Mouse (Mus musculus) natural killer cell, adult 2 months (primary cell): Measurements from ENCODE around the gene A630001G21Rik.

Source experiments
- DNase-seq, 2 experiments: peaks; one replicate each; pipeline ENCODE4 v3.0.0; 2022; ENCODE audit warnings: low spot score in 2 of 2

The A630001G21Rik gene

DNA sequence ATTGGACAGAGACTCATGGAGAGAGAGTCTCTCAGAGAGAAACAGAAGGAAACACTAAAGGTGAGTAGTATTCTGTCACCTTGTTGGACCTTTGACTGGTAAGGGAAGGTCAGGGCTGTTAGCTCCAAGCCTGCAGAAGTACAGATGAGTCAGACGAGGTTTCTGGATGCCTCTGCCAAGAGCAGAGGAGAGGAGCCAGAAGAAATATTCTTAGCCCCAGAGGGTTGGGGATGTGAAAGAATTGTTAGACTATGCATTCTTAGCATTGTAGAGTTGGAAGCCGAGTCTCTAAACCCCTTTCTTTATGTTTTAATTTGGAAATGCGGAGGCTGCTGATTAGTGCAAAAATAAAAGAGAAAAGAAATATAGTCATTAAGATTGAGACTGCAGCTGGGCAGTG, 6.5 kb downstream of the A630001G21Rik start:
- DNase-seq: no peak

DNA sequence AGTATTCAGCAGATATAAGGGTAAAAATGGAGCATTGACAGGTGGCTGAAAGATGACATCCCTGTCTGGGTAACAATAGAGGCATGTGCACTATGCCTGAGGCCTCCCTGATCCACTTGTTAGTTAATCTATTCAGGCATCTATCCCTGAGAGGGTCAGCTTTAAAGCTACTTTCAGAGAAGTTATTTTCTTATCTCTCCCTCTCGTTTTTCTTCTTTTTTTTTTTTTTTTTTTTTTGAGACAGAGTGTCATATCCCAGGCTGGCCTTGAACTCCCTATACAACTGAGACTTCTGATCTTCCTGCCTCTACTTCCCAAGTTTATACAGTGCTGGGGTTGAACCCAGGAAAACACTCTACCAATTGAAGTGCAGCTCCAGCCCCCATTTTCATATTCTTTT, 10.7 kb downstream of the A630001G21Rik start:
- DNase-seq: no peak

DNA sequence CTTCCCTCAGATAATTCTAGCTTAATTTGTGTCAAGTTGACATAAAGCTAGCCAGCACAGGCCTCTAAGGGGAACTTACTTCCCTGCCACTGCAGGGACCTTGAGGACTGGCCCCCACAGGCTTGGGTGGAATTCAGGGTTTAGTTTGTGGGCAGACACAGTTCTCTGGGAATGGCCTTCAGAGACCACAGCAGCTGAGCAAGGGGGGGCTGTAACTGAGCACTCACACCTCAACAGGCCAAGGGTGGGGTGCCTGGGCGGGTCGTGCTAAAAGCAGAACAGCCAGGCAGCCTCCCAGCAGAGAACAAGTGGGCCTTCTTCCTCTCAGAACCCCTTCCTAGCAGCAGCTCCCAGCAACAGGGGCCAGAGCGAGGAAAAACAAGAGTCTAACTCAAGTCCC, 12.3 kb downstream of the A630001G21Rik start:
- DNase-seq: no peak

DNA sequence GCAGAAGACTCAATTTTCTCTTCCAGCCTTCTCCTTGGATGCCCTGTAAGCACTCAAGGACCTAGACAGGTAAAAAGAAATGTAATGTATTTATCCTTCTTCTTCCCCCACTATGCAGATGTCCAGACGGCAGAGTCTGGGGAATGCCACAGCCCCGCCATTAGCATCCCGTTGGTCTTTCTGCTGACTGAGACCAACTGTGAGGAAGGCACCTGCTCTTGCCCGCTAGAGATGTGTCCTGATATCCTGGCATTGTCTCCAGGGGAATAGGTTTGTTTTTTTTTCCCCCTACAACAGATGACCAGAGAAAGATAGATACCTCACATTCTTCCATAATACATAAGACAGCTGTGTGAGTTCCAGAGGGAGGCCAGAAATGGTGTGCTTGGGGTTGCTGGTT, 14.2 kb downstream of the A630001G21Rik start:
- no peak for DNase-seq

DNA sequence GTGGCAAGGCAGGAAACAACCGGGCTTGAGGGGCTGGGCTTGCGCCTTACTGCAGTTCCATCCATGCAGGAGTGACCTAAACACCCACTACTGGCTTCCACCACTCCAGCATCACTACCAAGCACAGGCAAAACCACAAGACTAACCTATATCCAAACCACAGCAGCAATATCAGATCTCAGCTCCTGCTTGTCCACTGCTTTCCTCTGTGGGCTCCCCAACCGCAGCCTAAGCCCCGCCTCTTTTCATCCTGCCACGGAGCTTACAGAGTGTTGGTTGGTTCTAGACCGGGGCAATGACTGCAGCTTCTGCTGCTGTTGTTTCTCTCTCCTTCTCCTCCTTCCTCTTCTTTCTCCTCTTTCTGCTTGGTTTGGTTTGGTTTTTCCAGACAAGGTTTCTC, 15.1 kb downstream of the A630001G21Rik start:
- peak in 1 of 2 experiments; percentile 21 for DNase-seq

DNA sequence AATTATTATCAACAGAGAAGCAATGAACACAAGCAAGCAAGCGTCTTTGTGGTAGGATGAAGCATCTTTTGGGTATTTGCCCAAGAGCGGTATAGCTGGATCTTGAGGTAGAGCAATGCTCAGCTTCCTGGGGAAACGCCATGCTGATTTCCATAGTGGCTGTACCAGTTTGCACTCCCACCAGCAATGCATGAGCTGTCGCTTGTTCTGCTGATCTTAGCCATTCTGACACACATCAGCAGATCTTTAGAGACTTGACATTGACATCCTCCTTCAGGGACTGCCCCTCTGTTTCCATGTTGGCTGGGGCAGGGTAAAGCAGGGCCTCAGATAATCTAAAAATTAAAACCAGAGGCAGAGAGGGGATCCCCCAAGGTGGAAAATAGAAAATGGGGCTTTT, 16.8 kb downstream of the A630001G21Rik start:
- DNase-seq: no peak

DNA sequence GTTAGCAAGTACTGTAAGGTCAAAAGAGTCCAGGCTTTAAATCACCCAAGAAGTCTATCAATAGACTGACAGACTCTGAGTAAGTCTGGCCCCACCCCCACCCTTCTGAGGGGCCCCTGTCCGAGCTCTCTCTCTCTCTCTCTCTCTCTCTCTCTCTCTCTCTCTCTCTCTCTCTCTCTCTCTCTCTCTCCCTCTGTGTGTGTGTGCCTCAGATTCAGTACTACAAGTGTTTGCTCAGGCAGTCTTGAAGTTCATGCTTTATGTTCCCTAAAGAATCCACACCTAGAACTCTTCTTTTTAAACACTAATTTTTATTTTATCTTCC, 19.5 kb downstream of the A630001G21Rik start:
- no peak for DNase-seq

DNA sequence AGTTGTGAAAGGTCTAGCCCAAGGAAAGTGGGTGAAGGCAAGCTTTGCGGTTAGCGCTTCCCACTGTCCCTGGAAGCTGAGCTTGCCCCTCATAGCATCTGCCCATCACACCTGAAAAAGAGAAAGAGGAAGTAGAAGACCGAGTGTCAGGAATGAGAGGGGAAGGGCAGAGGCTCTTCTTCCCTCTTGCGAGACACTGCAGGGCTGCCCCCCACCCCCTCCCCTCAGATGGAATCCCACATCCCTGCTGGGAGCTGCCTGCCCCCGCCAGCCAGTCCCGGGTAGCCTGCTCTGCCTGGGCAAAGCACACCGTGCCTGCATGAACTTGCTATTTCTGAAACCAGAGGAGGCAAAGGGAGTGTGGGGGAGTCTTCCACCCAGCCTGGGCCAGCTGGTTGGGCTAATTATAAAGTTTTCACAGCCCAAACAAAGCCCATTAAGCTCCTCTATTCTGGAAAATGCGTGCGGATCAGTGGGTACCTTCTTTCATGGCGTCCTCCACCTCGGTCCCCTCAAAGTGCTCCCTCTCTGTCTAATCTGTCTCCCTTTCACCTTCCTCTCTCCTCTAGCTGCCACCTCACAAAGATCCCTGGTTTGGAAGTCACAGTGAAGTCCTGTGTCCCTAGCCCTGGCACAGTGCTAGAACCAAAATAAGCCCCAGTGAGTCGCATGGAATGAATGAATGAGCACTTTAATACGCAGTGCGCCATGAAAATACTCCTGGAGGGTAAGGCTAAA, 20.0 kb downstream of the A630001G21Rik start:
- no peak for DNase-seq

DNA sequence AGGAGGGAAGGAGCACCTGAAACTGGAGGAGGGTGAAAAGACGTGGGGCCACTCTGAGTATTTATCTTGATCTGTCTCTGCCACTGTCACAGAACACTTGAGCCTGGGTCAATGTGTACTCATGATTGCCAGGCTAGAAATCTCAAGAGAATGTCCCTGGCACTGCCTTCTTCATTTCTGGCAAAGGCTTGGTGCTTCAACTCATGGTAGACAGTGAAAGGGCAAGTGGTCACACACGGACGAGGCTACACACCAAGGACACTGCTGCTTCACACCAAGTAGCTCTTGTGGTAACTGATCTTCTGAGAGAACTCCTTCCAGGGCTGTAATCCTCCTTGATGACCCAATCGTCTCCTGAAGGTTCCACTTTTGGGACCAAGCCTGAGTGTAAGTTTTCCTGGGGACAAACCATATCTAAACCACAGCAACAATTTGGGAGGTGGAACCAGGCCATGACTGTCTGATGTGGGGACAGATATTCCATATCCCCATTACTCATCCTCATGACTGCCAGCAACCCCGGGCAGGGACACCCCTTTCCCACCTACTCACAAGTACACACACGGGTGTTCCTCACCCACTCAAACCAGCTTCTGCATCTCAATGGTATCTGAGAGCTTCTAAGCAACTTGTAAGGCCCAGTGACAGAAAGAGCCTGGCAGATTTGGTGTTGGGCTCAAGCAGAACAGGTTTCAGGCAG, 20.8 kb downstream of the A630001G21Rik start:
- DNase-seq: no peak

DNA sequence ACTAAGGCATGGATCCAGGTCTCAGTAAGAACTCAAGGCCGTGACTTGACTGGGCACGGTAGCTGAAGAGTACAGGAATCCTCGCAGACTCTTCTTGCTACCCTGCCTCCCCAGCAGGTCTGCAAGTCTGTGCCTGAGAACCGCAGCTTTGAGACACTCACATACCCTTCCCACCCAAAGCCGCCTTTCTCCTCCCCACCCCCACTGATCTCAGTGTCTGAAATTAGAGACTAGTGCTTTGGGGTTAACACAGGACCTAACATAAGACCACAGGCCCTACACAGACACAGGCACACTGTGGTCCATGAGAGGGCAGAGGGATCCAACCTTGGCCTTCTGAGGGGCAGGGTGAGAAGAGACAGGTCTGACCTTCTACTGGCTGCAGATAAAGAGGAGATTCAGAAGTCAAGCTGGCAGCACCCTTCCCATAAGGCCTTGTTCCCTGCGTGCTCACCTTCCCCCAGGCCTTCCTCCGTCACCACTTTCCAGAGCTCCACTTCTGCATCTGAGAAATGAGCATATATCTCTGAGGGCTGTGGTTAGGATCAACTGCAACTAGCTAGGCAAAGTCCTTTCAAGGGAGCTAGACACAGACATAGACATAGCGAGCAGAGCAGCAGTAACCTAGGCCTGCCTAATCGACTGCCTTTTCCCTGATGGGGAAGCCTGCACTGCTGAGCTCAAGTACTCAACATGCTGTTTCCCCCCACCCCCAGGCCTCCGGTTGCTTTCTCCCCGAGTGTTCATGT, 26.3 kb downstream of the A630001G21Rik start:
- peak; percentile 44 to 64 for DNase-seq

DNA sequence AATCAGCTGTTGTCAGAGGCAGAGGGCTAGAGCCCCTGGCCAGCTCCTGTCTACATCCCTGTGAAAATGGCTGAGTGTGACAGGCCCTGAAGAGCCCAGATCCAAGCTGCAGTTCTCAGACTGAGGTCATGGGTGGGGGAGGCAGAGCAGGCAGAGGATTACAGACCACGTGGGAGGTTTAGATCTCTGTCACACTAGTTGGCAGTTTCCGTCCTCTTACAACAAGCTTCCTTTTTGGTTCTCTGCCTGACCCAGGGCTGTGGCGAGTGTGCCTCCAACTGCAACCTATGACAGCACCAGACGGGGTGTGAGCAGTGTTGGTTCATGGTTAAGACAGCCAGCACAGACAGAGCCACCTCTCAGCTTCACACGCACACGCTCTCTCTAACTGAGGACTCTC, 26.9 kb downstream of the A630001G21Rik start:
- peak; percentile 81 to 88 for DNase-seq

DNA sequence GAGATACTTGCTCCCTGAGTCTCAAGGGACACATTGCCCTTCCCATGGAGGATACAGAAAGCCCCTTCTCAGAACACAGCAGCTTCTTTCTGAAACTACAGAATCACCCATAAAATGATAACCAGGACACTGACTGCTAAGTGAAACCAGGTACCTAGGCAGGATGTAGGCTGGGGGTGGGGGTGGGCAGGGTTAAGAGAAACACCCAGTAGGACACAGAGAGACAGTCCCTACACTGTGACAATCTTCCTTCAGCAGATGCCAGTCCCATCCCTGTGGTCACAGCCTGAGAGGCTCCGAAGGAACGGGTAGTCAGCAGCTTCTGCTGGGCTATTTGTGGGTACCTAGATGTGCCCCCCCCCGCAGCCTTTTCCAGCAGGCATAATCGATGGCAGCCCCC, 27.8 kb downstream of the A630001G21Rik start:
- DNase-seq: no peak

DNA sequence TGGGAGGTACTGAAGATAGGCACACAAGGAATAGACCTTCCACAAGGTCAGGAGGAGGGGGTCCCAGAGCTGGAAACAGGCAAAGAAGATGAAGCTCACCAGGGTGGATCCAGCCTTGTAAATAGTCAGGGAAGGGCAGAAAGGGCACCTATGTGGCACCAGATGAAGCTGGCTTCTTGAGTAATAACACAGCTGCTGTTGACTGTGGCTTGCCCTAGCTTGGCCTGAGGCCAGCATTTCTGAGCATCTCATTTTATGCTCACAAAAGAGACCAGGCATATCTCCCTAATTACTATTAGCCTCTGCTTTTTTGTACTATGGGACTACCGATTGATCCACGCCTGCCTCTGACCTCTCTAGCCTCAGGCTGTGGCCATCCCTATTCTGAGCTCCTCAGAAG, 28.6 kb downstream of the A630001G21Rik start:
- no peak for DNase-seq

DNA sequence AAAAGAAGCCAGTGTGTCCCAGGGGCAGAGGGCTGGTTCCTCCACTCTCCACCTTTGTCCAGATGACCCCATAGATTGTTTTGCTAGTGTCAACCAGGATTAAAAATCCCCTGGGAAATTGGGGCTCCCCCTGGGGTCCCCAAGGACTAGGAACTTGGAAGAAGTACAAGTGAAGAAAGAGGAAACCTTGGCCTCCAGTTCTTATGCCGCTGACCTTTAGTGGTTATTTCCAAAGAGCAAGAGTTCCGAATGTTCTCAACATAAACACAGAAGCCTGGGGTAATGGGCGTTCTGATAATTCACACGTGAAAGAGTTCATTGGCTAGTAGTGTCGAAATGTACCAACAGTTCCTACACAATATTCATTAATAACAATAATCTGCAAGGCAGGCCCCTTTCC, 31.9 kb downstream of the A630001G21Rik start:
- DNase-seq: no peak

DNA sequence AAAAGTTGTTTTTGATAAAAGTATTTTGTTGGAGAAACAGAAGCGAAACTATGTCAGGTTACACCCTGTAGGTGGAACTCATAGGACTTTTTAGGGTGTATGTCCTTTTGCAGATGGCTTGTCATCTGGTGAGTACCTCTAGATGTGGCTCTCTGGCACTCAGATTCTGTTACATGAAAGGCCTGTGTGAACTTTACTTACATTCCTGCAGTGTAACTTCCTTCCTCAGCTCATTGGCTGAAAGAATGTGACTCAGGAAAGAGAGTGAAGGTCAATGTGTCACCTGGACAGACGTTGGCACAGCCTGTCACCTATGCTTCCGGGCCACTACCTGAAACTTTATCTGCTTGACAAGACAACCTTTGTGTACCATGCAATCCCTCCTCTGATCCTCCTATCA, 33.9 kb downstream of the A630001G21Rik start:
- no peak for DNase-seq

DNA sequence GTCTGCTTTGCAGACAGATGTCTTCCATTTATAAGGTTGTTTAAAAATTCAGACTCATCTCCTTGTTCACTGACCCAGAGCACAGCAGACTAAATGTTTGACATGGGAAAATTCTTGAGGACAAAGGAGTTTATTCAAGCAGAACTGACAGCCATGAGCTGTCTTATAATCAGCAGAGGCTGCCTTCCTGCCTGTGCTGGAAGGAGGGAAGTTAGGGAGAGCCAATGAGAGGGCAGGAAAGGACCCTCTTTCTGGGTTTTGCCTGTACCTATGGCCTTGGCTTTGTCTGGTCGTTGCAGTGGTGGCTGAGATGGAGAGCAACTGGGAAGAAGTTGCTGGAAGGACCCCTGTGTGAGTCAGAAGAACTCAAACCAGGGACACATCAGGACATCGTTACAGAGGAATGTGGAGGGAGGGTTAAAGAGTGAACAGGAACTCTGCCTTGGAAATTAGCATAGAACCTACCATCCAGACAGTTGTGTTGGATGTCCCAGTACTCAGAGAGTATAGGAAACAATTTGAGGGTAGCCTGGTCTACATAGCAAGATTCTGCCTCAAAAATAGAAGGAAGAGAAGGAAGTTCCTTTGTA, 35.4 kb downstream of the A630001G21Rik start:
- DNase-seq: no peak

DNA sequence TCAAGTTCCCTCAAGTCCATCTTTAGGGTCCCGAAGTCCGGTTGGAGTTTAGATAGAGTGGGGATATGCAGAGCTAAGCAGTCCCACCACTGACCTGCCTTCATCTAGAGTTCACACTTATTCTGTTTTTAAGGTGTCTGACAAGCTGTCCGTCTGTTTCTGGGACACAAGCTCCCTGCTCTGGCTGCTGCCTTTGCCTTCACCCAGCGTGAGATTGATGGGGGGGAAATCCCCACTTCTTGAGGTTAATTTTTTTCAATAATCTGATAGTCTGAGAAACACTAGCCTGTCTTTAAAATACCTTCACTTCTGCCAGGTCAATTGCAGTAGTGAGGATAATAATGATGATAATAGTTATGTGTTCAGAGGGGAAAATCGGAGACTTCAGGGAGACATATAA, 36.1 kb downstream of the A630001G21Rik start:
- no peak for DNase-seq

DNA sequence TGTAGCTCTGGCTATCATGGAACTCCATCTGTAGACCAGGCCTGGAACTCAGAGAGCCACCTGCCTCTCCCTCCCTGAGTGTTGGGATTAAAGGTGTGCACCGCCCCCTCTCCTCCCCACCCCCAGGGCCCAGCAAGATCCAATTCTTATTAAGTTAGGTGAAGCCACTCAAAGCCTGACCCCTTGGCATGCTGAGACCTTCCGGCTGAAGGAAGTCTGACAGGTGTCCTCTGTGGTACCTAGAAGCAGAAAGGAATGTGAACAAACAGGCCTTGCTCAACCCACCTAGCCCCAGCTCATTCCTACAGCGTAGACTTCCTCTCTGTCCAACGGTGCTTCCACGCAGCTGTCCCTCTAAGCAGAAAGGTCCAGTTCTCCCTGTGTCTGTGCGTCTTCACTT, 37.5 kb downstream of the A630001G21Rik start:
- DNase-seq: no peak

DNA sequence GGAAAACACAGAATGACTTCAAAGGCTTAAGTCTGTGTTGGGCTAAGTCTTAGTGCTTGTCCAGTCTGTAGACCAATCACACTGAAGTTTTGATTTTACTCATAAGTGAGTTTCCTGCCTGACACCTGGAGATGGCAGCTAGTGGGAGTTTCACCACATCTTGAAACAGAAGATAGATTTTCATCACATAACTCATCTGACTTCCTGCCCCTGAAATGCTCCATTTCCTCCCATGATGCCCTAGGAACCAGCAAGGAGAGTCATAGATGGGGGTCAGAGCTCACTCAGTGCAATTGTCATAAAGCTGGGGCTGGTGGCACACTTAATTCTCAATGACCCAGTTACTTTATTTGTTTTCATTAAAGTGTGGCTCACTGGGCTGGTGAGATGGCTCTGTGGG, 38.6 kb downstream of the A630001G21Rik start:
- DNase-seq: peak; percentile 50 to 72

DNA sequence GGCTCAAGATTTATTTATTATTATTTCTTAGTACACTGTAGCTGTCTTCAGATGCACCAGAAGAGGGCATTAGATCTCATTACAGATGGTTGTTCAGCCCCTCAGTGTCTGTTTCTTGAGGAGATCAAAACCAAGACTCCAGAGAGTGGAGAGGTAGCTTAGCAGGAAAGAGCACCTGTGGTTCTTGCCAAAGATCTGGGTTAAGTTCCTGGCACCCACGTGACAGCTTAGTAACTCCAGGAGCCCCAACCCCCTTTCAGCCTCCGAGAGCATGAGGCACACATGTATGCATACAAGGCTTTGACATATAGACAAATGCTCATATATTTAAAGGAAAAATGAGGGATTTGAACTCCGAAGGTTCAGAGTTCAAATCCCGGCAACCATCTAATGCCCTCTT, 39.4 kb downstream of the A630001G21Rik start:
- DNase-seq: no peak

DNA sequence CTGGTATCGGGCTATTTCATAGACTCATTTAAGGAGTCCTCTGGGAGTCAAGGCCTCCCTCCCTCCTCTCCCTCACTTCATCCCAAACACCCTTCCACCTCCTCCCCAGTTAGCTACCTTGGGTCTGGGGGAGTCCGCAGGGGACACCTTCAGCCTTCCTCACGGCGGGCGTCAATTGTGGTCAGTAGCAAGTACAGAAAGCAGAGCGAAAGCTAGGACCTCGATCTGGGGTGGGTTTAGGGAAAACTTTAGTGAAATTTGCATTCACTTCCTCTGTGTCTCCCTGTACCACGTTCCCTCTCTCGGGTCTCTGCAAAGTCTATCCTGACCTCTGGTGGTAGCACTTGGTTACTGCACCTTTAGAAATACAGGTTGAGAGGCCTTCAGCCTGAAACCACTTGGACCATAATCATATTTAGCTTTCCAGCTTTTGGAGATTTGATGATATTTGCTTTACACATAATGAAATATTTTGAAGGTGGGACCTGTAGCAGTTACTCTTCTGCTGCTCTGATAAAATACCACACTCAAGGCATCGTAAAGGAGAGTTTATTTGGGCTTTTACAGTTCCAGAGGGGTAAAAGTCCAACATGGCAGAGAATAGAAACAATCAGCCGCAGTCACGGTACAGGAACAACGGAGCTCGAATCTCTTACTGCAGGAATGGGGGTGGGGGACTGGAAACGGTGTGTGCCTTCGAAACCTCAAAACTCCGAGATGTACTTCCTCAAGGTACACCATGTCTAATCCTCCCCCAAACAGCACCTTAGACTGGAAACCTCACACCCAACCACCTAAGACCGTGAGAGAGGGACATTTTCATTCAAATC, 41.9 kb downstream of the A630001G21Rik start:
- peak; percentile 81 to 85 for DNase-seq
